Mouse (Mus musculus) layer of hippocampus, adult 9-10 months (tissue): ENCODE measurements around the gene Syt16.

ENCODE experiments used
- DNase-seq: peaks from one replicate; pipeline ENCODE4 v3.0.0; 2022; ENCODE audit warnings: low spot score

Syt16 gene

DNA sequence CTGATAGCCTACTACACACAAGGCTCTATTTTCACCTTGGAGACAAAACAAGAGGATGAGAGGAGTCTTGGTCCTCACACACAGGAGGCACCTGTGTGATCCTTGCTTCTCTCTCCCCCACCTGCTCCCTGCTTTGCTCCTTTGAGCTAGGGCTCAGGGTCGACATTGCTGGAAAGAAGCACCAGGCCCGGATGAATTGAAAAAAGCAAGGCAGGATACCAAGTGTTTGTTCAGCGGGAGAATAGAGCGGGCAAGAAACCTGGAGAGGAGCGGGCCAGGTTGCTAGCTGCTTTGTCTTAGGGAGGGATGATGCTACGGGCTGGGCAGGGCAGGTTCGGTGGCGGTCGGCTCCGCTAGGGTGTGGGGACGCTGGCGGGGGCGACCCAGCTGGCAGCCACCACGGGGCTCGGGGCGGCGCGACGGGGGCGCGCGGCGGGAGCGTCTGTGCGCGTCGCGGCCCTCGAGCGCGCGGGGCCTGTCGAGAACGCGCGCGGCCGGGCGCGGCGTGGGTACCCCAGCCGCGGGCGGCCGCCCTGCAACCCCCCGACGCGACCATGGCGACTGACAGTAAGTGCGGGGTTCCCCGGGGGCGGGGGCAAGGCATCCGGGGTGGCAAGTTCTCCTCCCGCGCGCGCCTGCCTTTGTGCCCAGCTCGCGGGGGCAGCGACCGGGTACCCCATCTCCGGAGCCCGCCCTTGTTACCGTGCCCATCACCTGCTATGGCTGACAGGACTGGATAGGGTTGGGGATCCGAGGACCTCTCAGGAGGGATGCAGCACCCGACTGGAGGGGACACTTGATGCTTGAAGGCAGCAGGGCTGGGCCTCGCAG, at the start of gene Syt16:
Gene Syt16, plus strand, starts transcription at position 365 of the 831 bp plus-strand sequence.
- no peak for DNase-seq

DNA sequence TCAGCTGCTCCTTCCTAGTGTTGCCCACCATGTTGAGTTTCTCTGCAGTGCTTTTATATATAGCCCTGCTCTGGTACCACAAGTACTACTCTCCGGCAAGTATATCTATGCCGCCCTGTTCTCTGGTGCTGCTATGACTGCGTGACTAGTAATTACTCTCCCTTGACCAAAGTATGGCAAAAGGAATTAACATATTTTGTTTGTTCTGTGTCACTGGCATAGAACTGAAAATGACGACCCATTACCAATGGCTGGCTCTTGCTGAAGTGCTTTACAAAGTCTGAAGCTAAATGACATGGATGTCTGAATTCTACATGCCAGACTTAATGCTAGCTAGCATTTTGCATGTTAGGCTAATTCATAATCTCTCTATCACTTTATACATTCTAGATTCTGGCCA, 49.0 kb upstream of the Syt16 start:
- DNase-seq, result no peak

DNA sequence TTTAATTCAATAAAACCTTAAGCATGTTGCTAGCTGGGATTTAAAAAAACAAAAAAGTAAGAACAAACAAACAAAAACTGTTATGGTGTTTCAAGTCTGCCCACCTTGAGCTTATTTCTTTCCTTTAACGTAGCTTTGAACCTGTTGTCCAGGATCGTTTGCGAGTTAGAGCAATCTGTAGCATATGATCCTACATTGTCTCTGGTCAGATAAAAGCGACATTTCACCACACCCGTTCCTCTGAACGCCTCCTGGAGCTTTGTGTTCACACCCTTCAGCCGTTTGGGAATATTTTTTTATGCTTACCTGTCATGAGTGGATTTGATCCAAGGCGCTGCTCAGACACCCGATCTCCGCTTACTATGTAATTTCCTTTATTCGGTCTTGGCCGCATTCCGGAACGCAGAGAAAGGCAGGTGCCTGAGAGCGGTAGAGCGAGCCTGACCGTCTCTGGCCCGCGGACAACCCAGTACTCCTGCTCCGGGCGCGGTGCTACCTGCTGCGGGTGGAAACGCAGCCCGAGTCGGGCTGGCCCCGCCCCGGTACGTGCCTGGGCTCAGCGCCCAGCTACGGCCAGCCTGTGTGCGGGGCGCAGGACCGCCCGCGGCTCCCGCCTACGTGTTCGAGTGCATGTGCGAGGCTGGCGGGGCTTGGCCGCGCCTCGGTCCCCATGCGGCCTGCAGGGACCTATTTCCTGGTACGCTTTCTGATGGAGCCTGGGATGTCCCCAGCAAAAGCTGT, 48.0 kb upstream of the Syt16 start:
- DNase-seq, result no peak

DNA sequence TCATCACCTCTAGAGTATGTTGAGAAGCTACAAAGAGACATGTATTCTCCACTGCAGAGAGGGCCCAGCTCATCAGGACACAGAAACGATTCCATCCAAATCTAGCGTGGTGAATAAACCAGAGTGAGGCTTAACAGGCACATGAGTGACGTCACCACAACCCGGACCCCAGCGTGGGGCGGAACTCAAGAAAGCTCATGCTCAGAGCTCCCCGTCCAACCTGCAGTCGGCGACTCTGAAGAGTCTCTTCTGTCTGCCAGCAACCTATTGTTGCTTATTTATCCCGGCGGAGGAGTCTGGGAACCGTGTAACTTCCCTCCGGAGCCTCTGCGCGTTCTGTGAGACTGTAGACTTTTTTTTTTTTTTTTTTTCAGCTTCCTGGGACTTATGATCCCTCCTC, 44.6 kb upstream of the Syt16 start:
- DNase-seq, result no peak

DNA sequence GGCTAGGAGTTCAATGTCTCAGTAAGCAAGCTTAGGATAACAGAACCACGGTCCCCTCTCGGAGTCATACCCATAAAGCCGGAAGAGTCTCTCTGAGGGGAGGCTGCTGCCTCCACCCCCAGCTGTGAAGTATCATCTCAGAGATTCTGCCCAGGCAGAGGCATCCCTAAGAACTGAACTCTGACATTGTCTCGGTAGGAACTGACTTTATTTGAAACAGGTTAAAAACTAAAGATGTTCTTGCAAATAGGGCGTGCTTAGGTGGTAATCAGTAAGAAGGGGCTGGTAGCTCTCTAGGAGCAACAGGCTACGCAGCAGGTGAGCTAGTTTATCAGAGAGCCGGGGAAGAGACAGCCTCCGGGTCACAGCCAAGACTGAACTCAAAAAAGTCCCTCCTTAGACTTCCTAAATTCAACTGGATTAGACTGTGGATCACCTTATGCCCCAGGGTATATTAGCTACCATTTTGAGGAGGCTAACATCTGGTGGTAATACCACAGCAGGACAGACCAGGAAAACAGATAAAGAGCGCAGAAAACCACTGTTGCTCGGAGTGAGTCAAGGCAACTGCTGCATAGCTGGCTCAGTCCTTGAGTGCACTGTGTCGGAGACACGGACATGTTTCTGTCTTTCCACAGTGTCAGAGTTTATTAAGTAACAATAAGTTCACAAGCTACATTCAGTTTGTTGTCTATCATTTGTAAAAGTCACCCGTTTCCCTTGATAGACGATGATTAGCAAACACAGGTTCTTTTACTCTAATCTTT, 43.9 kb upstream of the Syt16 start:
- no peak for DNase-seq

DNA sequence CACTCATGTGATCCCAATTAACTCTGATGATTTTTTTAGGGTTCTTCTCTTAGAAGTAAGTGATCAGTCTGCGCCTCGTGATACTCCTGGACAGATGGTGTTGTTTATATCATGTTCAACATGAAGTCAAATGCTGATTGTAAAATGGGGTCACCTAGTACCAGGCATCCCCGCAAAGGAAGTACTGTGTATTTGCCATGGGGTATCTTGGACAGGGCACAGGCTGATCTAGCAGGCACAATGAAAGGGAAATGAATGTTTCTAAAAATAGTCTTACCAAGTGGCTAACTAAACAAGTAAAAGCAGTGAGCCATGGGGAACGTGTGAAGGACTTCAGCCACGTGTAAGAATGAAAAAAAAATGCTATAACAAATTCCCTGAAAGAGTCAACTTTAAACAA, 42.7 kb upstream of the Syt16 start:
- DNase-seq, result no peak

DNA sequence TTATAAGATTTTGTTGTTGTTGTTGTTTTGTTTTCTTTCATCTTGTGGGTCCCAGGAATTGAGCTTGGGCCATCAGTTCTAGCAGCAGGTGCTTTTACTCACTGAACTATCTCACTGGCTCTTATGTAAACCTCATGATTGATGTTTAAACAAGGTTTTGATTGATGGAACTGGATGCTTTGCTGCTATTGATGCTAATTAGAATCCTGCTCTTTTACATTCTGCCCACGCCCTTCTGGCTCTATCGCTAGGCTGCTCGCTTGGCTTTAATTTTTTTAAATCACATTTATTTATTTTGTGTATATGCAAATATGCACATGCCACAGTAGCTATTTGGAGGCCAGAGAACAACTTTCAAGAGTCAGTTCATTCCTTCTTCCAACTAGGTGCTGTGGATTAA, 39.8 kb upstream of the Syt16 start:
- peak; percentile 59 for DNase-seq

DNA sequence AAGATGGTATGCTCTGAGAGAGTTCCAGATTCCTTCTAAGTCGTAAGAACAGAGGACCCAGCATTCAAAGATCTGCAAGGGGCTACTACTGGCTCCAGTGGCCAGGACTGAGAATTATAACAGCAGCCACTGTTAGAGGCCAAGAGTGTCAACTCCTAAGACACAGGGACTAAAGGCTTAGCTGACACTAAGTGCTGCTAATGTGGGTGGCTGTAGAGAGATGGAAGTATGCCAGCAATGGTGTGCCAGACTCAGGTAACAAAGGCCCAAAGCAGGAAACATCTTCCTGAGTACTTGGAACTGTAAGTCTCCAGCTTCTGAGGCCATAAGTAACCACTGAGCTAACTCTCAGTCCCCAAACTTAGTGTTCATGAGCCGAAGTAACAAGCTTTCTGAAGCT, 38.6 kb upstream of the Syt16 start:
- DNase-seq, result no peak

DNA sequence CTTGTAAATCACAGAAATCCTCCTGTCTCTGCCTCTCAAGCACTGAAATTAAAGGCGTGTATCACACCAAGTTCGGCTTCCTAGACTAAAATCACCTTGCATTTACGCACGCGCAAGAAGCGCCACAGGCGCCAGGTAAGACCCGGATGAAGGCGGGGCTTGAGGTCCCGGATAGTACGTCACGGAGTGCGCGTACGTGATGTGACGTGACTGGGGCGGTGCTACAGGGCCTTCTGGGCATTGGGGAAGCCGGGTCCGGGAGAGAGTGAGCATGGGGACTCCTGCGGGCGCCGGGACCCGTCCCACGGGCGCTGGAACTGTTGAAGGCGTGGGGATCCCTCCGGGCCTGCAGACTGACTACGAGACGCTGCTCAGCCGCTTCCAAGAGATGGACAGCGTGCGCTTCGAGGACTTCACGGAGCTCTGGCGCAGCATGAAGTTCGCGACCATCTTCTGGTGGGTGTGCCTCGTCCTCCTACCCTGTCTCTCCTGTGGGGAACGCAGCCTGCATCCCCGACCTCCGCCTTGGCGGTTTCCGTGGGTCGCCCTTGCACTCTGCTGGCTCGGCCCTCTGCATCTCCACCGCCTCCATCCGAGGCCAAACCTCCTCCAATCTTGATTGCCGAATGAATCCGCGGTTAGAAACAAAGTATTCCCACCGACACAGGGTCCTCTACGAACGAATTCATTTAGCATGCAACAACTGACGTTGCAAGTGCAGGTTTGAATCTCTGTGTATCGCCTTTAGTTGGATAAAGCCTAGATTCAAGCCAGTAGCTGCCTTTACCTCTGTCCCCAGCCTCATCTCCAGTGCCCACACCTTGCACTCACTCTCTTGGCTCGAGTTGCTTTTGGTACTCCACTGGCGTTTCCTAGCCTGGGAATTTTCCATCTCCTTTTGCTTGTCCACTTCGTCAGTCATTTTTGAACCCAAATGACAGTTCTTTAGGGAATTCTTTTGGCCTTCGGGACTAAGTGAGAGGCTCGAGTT, 32.9 kb upstream of the Syt16 start, which contains the start of gene Snapc1:
Gene Snapc1, plus strand, starts transcription at position 191 of the 991 bp plus-strand sequence.
- peak; percentile 92 for DNase-seq

DNA sequence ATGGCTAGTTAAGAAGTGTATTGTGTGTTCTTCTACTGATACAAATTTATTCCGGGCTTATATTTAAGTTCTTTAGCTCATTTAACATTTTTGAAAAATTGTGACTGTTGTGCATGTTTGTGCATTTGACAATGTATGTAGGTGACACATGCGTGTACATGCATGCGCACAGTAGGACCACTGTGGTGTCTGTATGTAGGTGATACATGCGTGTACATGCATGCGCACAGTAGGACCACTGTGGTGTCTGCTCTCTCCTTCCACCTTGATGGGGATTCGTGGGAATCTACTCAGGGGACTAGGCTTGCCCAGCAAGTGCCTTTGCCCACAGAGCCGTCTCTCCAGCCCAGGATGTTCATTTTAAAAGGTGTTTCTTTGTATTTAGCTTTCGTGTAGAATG, 28.3 kb upstream of the Syt16 start:
- no peak for DNase-seq

DNA sequence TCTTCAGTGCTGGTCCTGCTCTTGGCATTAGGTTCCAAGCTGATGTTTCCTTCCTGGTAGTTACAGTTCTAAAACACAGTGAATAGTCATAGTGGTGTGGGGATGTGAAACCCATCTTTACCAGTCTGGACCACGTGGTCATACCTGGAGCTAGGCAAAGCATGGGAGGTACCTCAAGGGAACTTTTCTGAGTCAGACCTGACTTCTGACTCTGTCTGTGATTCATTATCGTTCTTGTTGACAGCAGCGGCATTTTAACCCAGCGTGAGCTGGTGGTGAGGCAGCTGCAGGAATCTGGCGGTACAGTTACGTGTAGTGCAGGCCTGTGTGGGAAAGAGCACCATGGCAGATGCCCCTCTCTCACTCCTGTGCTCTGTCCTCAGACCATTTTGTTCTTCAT, 22.9 kb upstream of the Syt16 start:
- no peak for DNase-seq

DNA sequence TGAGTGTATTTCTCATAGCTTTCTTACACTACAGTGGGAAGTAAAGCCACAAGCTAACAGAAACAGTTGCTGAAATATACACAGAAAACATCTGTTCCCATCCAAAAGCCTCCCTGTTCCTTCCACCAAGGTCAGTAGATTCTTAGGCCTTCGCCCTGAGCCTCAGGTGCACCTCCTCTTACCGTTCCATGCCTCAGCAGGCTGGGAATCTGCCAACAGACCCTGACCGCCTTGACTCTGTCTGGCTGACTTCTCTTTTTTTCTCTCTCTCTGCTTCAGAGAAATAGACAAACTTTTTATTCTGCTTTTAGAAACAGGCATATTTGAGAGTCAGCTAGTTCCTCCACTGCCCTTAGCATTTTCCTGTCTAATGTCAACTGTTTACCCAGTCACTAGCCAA, 19.3 kb upstream of the Syt16 start:
- DNase-seq, result no peak

DNA sequence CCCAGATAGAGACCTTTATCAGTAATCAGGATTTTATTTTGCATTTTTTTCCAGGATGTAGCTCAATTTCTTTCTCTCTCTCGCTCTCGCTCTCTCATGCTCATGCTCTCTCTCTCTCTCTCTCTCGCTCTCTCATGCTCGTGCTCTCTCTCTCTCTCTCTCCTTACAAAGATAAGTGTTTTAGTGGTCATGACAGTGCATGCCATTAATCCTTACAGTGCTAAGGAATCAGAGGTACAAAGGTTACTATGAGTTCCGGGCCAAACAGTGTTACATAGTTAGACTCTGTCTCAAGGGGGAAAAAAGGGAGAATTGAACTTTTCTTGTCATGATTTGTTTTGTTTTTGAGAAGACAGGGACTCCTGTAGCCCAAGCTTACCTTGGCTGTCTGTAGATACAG, 17.8 kb upstream of the Syt16 start:
- DNase-seq, result no peak

DNA sequence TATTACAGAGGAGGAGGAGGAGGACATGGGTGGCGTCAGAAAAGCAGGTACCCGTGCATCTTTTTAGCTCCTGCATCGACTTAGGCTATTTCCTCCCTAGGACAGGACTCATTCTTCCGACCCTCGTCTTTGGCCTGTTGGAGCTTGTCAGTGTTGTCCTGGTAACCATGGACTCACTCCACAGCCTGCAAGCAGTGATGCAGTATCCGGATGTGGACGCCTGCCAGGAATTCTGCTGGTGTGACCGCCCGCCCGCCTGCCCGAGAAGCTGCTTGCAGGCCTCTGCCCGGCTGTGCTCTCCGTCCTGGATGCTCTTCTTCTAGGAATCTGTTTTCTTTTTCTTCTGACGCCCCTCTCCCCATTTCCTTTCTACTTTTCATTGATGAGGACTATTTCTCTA, 14.9 kb upstream of the Syt16 start:
- no peak for DNase-seq

DNA sequence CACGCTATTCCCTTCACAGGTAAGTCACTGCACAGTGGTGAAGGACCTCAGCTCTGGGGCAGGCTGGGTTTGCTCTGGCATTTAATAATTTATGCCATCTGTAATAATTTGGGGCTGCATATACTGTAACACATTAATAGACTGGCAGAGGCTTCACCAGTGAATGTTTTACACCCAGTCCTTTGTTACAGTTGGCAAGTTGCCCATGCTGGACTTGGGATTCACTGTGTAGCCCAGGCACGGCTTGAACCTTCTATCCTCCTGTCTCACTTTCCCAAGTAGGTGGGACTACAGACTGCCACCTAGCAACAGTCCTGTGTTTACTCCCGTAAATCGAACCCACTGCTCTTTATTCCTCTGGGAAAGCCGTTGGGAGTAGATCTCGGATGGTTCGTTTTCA, 11.2 kb upstream of the Syt16 start:
- no peak for DNase-seq

DNA sequence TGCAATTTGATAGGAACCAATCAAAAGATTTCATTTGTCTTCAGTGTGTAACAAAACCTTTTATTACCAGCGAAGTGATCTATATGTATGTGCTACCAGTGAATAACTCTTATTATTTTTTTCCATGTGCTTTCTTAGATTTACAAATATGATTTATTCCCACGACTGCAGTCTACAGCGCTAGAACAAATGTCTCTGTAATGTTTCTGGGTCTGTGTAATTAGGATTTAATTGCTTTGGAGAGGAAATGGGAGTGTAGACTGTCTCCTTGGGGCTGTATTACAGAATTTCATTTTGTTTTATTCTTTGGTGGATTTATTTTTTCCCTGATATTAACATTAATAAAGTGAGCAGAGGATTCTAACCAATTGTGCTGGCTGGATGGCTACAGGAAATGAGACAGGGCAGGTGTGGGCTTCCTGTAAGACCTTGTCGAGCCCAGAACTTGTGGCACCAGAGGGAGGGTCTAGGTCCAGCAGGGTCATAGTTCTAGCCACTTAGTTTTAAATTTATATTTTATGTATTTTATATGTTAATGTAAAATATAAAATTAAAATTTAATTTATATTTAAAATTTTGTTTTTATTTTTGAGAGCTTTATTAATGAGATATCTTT, 9.0 kb upstream of the Syt16 start:
- DNase-seq, result no peak

DNA sequence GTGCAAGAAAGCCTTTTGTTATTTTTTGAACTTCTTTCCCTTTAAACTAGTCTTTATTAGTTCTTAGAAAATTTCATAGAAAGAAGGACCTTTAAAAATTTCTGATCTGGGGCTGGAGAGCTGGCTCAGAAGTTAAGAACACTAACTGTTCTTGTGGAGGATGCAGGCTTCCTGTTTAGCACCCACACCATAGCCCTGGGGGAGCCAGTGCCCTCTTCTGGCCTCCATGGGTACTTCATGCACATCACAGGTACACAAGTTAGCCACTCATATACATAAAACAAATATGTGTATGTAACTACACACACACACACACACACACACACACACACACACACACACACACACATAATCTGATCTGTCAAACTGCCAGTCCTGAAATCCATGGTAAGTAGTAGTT, 7.9 kb upstream of the Syt16 start:
- DNase-seq, result no peak

DNA sequence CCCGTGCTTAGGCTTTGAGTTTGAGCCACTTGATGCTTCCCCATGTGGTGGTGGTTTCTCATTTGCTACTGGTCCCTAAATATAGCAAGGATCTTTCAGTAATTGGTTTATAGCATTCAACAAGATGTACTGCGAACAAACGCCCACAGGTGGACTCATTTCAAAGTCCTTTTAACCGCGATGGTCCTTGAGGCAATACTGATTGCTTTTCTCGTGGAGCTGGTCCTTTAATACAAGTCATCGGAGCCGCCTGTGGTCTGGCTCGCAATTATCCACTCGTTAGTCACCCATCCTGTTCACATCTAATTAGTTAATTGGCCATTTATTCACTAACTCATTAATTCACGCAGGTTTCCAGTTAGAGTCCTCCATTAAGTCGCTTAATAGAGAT, 560 bp upstream of the Syt16 start:
- DNase-seq, result no peak

DNA sequence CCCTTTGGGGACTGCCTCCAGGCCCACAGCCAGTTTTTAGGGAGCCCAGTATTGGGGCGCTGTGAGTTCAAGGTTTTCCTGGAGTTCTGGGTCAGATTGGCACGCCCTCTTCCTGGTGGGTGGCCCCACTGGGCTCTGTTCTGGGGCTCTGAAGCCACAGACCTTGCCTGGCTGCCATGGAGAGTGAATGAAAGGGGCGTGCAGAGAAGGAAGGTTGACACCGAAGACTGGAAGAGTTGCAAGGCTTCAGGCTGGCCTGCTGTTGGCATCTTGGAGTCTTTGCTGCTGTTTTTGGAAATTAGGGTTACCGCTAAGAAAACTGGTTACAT, 631 bp downstream of the Syt16 start:
- no peak for DNase-seq

DNA sequence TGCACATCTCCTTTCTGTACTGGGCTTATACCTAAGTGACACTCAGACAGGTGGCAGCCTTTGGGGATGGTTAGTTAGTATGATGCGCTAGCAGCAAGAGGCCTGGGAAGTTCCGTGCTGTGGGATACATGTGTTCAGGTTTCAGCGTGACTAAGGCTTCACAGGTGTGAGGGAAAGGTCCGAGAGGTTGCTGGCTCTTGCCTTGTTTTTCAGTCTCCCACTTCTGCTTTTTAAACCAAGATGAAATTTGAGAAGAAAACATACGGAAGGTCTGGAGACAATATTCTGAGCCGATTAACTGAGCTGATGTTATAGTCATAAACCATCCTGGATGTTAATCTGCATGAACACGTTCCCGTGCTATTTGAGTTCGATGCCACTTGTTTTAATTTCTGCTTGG, 5.0 kb downstream of the Syt16 start:
- DNase-seq, result no peak

DNA sequence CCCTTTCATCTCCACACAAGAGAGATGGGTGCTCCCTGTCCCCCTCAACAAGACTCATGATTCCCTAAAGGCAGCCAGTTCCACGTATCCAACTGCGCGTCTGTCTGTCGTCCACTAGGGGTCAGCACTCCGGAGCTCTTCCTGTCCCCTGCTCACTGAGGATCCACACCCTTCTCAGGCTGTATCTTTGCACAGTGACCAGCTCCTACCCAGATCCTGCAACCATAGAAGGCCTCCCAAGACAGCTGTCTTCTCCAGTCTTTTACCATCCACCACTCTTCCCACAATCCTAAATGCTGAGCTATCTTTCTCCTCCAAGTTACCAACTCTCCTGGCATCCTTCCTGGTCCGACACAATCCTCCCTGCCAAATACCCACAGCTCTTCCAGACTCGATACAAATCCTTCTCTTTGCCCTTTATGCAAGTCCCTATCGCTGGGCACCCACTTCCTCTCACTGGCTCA, 12.0 kb downstream of the Syt16 start:
- DNase-seq, result no peak
